Mouse (Mus musculus) neutrophil, adult 59 days (primary cell): ENCODE results near the gene Crtap. TPM values are rescaled to one million over a fixed set of nuclear protein-coding genes. Genes with fewer than 3 reads are reported as not detected.

Experiments used
- total RNA-seq, 2 experiments: library from RNA; stranded (reverse); gene quantifications; 1 replicate in 1 of 2; 2 replicates in 1 of 2; pipeline ENCODE4 v1.2.4; 2023

Crtap gene
- 1 to 10 TPM; 6.0 to 6.6 TPM for total RNA-seq

GRCm38 (mm10) chr9:114389905-114390748 is at the start of gene Crtap:
Gene Crtap, minus strand, starts transcription at chr9:114390675.

GRCm38 (mm10) chr9:114400949-114401684 is 10.6 kb upstream of the Crtap start, which contains the start of the genes Glb1 and Tmppe:
Gene Glb1, plus strand, starts transcription at chr9:114401076.
Gene Tmppe, plus strand, starts transcription at chr9:114401105.

GRCm38 (mm10) chr9:114329855-114330254 is 60.6 kb downstream of the Crtap start, which contains the start of gene Bcl2a1c:
Gene Bcl2a1c, plus strand, starts transcription at chr9:114330135.

Other genes with a start within 250 kb of the Crtap start
- 1 to 10 TPM in 1 of 2 experiments, not detected in 1; 2.2 TPM for gene Bcl2a1c, start 60.5 kb downstream of the Crtap start, total RNA-seq
- gene Glb1, start 10.4 kb upstream of the Crtap start, total RNA-seq = 10 to 100 TPM; 15.5 to 21.2 TPM
- 1 to 10 TPM; 7.6 to 7.8 TPM for gene Tmppe, start 10.4 kb upstream of the Crtap start, total RNA-seq
- not detected for gene Ccr4, start 114.2 kb upstream of the Crtap start, total RNA-seq
- gene C130032M10Rik, start 125.0 kb upstream of the Crtap start, total RNA-seq = not detected
- not detected for gene Trim71, start 173.7 kb upstream of the Crtap start, total RNA-seq
- gene Cnot10, start 249.5 kb upstream of the Crtap start, total RNA-seq = 10 to 100 TPM; 40.7 to 43.3 TPM